Mouse (Mus musculus) layer of hippocampus, adult 18-20 months (tissue): ENCODE results near the gene Gm10320. TPM values are rescaled to one million over a fixed set of nuclear protein-coding genes. Genes with fewer than 3 reads are reported as not detected.

ENCODE experiments used
- DNase-seq, 2 experiments: peaks; one replicate each; pipeline ENCODE4 v3.0.0; 2022; ENCODE audit warnings: low spot score in 2 of 2
- total RNA-seq, 2 experiments: library from RNA; stranded (reverse); gene quantifications; 2 replicates each; pipeline ENCODE4 v1.2.3; 2021

Gene Gm10320
- total RNA-seq, 2 experiments from 2014 or later, result not detected

DNA sequence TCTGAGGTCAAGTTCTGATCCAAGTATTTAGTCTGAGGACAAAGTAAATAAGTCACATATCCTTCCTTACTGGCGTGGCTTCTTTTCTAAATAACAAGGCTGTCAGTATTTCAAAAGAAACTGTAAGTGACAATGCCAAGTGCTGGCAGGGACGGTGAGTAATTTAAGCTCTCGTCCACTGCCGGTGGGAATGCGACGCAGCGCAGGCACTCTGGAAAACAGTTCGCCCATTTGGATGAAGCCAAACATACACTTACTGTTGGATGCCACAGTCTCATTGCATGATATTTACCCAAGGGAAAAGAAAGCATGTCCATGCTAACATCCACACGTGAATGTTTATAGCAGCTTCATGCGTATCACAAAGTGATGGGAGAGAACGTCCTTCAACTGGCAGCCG is 21.5 kb downstream of the Gm10320 start:
- peak in 1 of 2 experiments; percentile 1 for DNase-seq

GRCm38 (mm10) chr13:98469916-98470315 is 21.9 kb downstream of the Gm10320 start:
- peak; percentile 15 to 59 for DNase-seq

- no peak for DNase-seq
Observed at GRCm38 (mm10) chr13:98461467-98461866, 30.3 kb downstream of the Gm10320 start.

DNA sequence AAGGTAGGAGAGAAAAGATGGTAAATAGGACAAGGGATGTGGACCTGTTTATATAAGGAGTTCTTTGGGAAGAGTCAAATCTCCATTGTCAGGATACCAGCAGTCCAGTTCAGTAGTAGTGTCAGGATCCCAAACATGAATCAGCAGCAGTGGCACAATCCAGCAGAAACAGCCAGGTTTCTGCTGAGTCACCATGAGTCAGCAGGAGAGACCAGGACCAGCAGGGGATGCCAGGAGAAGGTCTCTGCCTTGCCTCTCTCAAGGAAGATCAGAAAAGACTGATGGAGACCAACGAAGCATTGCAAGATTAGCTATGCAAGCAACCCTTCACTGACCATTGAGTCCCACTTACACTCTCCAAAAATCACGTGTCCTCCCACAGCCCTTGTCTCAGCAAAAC is 35.4 kb downstream of the Gm10320 start:
- no peak for DNase-seq

DNA sequence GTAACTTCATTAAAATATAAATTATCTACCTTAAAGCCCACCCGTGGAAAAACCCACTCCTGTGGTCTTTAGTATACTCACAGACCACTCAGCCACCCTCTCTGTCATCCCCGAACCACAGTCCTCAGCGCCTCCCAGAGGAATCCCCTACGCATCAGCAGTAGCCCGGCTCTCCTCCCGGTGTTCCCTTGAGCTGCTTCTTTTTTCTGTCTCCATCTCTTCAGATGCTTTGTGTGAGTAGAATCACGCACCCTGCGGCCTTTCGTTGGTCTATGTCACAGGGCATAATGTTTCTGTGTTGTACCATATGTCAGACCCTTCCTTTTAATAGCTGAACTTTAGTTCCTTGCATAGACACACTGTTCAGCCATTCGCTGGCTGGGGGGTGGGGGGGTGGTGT is 36.2 kb downstream of the Gm10320 start:
- no peak for DNase-seq

DNA sequence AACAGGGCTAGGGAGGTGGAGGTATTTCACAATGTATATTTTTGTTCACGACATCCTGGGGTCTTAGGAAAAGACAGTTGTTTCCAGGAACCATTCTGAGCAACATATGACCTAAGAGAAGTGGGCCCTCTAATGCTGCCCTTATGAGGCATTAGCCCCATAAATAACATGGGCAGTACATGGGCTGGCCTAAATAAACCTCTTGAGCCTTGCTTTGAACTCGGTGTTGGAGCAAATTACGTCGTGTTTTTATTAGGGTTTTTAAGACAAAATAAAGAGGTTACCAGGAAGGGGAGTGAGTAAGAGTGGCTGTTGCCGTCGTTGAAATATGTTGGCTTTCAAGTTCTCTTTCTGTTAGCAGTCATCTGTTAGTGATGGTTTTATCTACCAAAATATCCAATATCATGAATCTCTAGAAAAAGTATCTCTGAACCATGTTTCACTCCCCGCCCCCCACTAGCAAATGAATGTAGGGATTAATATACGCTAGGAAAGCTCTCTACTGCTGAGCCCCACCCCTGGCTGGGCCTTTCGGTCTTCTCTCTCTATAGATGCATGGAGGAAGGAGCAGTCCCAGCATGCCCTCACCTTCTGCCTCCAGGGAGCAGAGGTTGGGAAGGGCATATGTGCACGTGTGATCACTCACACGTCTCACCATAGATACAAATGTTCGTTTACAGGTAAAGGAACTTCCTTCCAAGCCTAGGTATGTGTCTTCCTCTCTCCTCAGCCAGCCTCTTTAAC is 37.4 kb downstream of the Gm10320 start:
- DNase-seq, result no peak

DNA sequence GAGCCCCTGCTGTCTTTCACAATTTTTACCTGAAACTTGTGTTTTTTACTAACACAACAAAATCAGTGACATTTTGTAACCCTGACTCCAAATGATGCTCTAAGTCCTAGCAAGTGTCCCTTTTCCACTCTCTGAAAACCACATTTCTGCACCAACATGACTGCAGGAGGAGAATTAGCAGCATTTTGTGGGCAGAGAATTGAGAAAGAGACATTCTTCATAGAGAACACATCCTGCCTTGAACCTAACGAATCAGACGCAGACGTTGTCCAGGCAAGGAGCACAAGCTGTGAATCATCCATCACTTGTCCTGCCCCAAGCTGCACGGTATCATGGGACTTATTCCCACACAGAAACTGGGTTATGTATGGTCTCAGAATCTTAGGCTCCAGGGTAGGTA is 38.7 kb downstream of the Gm10320 start:
- no peak for DNase-seq

DNA sequence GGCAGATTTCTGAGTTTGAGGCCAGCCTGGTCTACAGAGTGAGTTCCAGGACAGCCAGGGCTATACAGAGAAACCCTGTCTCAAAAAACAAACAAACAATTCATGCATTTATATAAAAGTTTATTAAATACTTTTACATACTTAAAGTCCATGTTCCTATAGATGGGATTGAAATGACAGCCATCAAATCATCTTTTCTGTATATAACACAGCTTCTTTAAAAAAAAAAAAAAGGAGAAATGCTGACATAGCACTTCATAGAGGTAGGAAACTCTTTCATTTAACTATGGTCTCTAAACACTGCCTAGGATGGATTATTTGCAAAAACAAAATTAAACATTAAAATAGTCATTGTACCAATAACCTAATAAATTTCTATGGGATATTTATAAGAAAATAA is 43.1 kb downstream of the Gm10320 start:
- DNase-seq, result no peak

DNA sequence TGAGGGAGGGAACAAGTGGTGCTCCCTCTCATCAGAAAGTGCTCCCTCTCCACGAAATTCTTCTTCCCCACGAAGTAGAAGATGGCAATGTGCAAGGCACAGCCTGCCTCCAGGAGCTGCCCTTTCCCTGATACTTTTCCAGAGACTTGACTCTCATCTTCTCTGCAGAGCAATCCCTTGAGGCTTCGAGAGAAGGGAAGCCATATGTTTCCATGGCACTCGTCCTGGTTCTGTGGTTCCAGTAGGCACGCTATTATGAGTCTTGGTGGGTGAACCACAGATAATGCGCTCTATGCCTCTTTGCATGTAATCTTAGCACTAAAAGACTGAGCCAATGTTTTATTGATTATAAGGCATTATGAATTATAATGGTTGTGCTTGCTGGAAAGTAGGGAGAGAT is 44.1 kb downstream of the Gm10320 start:
- DNase-seq, result peak in 1 of 2 experiments; percentile 30

- DNase-seq, result no peak
Observed at GRCm38 (mm10) chr13:98445391-98446125, 46.2 kb downstream of the Gm10320 start.

DNA sequence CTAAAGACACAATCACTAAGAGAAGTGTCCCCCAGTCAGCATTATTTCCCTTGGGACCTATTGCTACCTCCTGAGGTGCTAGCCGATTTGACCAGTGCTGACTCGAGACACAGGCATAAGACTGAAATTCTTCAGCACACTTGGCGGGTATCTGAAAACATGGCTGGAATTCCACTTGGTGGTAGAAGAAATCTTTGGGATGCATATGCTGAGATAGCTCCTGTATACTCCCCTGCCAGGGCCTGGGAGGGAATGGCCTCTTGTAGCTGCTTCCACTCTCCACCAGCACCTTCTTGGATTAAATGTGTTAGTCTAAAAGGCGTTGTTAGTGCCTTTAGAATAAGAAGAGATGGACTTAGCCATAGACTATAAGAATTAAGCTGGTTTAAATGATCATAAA is 50.8 kb downstream of the Gm10320 start:
- no peak for DNase-seq

DNA sequence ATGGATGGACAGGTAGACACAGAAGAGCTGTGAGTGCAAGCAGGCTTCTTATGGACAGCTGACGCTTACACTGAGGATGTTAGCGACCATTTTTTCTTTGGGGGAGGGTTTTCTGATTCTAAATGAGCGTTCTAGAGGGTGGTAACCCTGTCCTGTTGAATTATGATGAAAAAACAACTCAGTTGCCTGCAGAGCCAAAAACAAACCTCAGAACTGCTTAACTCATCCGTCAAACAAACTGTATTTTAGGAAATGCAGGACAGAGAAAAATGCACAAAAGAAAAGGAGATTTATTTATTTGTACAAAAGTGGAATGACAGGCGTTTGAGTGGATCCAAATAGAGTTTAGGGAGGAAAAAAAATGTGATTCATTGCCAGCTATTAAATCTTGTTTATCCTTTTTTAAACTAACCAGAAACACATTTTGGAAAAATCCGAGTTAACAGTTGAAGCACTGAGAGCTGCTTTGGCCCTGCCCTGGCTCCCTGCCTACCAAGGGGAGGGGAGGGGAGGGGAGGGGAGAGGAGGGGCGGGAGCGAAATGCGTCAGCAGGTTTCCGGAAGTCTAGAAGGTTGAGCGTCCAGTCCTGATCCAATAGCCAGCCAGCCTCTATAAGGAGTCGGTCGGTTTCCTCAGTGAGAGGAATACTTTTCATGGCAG is 51.4 kb downstream of the Gm10320 start:
- no peak for DNase-seq

Other genes starting within 250 kb of the Gm10320 start
- gene Utp15, start 229.0 kb downstream of the Gm10320 start, total RNA-seq, result 10 to 100 TPM; 22.3 to 23.2 TPM
- gene Ankra2, start 228.9 kb downstream of the Gm10320 start, total RNA-seq, result 10 to 100 TPM; 49.1 to 50.0 TPM
- gene Gm21976, start 212.1 kb downstream of the Gm10320 start, total RNA-seq, result not detected
- 100 to 1,000 TPM; 198 to 207 TPM for gene Btf3, start 175.0 kb downstream of the Gm10320 start, total RNA-seq
- gene Foxd1, start 137.8 kb downstream of the Gm10320 start, total RNA-seq, result 1 to 10 TPM in 1 of 2 experiments, under 1 TPM in 1; 0.68 to 1.1 TPM
- under 1 TPM in 1 of 2 experiments, not detected in 1; 0.27 TPM for gene Tmem174, start 145.4 kb upstream of the Gm10320 start, total RNA-seq
- 1 to 10 TPM in 1 of 2 experiments, under 1 TPM in 1; 0.96 to 1.6 TPM for gene Tmem171, start 202.8 kb upstream of the Gm10320 start, total RNA-seq